Mouse (Mus musculus): Measurements from ENCODE around the gene Pls1. TPM values are rescaled to one million over a fixed set of nuclear protein-coding genes. Genes with fewer than 3 reads are reported as not detected.

Pls1 gene
- total RNA-seq, 2 experiments from 2014 or later = 12.9 to 14.4 TPM

GRCm38 (mm10) chr9:95805449-95805848, 39.7 kb downstream of the Pls1 start:
- DNase-seq (ENCODE audit: low spot score in 2 of 2) = no peak

DNA sequence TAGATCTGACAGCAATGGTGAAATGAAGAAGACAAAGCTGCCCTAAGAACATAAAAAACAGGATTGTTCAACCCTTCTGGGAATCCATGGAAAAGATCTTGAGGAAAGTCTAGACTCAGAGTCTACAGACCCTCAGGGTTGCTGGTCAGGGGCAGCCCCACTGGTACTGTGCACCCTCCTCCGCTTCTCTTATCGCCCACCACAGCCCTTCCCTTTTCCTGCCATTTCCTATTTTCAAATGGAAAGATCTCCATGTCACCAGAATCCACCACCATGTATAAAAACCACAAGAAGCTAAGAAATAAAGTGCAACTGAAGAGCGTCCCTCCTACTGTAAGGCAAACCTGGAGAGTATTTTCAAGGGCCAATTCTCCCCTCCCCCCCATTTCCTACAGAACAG, 41.3 kb downstream of the Pls1 start:
- no peak for DNase-seq (ENCODE audit: low spot score in 2 of 2)

- no peak for DNase-seq (ENCODE audit: low spot score in 2 of 2)
These were observed 43.3 kb downstream of the Pls1 start for GRCm38 (mm10) chr9:95801610-95802451.

GRCm38 (mm10) chr9:95796323-95796722, 48.8 kb downstream of the Pls1 start:
- DNase-seq (ENCODE audit: low spot score in 2 of 2) = no peak

DNA sequence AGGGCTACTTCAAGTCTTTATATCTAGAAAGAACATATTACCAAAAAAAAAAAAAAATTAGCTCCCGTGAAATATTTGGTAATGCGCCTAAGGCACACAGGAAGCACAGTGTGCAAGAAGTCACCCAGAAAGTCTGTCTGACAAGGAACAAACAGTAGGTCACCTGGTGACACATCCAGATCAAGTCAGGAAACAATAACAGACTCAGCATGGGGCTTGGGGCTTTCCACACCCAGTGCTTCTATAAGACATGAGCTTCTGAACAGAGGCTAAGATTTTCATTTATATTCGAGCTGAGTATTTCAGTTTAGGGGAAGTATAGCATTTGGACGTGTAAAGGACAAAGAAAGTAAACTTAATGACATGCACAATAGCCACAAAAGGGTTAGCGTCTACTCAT, 49.3 kb downstream of the Pls1 start:
- DNase-seq (ENCODE audit: low spot score in 2 of 2) = no peak

GRCm38 (mm10) chr9:95795077-95795784, 49.9 kb downstream of the Pls1 start:
- no peak for DNase-seq (ENCODE audit: low spot score in 2 of 2)

- DNase-seq (ENCODE audit: low spot score in 2 of 2) = no peak
These were observed 50.9 kb downstream of the Pls1 start for GRCm38 (mm10) chr9:95793986-95794744.

GRCm38 (mm10) chr9:95784888-95785511, 60.1 kb downstream of the Pls1 start:
- DNase-seq (ENCODE audit: low spot score in 2 of 2) = peak in 1 of 2 experiments; percentile 20

DNA sequence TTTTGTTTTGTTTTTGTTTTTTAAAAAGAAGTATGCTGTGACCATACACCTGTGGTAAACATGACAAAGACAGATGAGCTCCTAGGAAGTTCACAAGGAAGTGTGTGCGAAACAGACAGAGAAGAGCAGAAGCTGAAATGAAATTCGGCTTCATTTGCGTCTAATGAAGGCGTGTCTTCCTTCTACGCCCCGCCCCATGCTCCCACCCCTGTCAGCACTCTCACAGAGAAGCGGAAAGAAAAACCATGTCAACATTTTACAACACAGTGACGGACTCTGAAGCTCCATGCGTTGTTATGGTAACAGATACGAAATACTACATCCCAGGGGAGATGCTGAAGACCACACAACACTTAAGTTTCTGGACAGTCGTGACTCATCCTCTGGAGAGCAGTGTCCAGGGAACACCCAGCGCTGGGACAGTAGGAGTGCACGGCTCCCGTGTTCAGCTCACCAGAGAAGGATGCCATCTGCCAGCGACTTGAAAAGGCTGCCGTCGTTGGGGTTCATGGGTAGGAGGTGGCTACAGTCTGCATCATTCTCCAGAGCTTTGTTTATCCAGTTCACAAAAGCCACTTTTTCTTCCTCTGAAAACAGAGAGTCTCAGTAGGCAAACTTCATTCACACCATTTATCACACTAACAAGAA, 61.3 kb downstream of the Pls1 start:
- peak in 1 of 2 experiments; percentile 37 for DNase-seq (ENCODE audit: low spot score in 2 of 2)

- peak; percentile 15 to 56 for DNase-seq (ENCODE audit: low spot score in 2 of 2)
These were observed 73.4 kb downstream of the Pls1 start for GRCm38 (mm10) chr9:95771671-95772070.

DNA sequence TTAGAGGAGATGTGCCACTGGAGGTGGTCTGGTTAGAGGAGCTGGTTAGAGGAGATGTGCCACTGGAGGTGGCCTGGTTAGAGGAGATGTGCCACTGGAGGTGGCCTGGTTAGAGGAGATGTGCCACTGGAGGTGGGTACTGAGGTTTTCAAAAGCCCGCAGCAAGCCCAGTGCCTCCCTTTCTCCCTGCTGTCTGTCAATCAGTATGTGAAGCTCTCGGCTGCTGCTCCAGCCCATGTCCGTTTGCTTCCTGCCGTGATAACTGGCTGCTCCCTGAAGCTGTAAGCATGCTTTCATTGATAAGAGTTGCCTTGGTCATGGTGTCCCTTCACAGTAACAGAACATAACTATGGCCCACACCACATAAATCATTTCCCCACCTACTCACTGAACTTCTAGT, 81.9 kb downstream of the Pls1 start:
- DNase-seq (ENCODE audit: low spot score in 2 of 2) = no peak

- DNase-seq (ENCODE audit: low spot score in 2 of 2) = no peak
These were observed 82.9 kb downstream of the Pls1 start for GRCm38 (mm10) chr9:95762228-95762627.

DNA sequence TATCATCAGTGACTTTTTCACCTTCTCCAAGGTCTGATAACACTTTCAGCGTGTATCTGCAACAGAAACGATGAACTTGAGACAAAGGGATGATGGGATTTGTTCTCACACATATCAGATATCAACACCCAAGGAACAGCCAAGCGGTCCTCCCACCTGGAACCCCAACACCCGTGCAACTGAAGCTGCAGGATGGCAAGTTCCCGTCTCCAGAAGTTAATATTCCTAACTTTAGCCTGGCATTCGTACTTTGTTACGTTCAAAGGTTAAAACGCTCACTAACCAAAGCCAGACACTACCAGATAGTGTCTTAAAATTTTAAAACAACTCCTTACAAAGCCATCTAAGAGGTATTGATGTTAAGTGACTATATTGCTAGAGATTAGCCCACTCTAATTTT, 83.7 kb downstream of the Pls1 start:
- DNase-seq (ENCODE audit: low spot score in 2 of 2) = no peak

- DNase-seq (ENCODE audit: low spot score in 2 of 2) = no peak
These were observed 94.4 kb downstream of the Pls1 start for GRCm38 (mm10) chr9:95750746-95751145.

DNA sequence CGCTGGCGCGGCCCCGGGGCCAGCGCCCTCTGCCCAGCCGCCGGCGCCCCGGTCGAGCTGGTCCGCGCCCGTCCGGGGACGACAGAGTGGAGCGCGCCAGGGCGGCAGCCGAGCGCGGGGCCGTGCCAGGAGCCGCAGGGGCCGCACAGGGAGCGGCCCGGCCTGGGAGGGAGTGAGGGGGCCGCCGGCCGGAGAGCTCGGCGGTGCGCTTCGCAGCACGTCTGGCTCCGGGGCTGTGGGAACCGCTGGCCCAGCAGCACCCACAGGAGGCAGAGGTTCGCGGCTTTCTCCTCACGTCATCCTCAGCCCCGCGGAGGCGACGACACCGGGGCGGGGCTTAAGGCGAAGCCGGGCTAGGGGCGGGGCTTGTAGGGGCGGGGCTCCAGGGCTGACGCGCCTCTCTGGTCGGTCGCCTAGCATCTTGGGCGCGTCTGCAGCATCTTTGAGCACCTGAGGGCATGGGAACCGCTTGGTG, 95.0 kb downstream of the Pls1 start, which contains the start of gene Trpc1:
Trpc1 (minus strand) TSS at position 339 of the 475 bp plus-strand sequence.
- peak; percentile 80 to 87 for DNase-seq (ENCODE audit: low spot score in 2 of 2)

GRCm38 (mm10) chr9:95749461-95749928, 95.6 kb downstream of the Pls1 start:
- DNase-seq (ENCODE audit: low spot score in 2 of 2) = peak; percentile 18 to 20

DNA sequence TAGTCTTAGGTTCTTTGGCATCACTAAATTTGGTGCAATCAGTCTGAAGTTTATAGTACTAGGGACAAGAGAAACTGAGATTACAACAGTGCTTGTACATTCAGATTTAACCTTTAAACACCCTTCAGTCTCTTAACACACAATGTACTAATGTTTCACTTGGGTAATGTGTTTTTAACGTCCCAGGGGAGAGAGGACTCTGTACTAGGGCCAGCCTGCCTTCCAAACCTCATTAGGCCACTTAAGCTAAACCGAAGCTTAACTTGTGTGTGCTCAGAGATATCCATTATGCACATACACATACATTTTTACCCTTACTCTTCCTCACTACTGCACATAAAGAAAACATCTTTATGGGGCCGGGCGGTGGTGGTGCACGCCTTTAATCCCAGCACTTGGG, 97.8 kb downstream of the Pls1 start:
- DNase-seq (ENCODE audit: low spot score in 2 of 2) = no peak

DNA sequence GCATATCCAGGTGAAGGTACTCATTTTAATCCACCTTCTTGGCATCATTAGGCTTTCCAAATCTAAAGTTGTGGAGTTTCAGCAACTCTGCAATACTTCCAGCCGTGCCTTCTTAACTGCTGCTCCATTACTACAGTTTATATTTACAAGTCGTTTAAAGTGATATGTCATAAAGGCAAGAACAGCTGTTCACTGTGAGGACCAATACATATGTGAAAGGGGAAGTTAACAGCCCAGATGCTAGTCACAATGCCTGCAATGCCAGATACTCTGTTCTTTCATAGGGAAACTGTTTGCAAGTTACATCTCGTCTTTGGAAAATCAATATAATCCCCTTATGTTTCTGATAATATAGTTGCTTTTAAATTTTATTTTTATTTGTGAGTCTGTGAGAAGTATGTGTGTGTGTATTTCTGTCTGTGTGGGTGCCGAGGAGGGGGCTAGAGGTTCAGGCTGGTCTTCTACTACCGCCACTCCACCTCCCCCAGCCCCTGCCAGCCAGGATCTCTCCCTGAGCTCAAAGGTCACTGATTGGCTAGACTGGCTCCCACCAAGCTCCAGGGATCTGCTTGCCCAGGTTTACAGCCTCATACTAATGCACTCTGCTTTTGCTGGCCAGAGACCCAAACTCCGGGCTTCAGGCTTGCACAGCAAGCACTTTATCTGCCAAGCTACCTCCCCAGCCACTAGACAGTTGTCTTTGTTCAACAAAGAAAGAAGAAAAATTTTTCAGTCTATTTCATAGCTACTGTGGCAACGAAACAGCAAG, 100.1 kb downstream of the Pls1 start:
- DNase-seq (ENCODE audit: low spot score in 2 of 2) = no peak

- DNase-seq (ENCODE audit: low spot score in 2 of 2) = no peak
These were observed 108.9 kb downstream of the Pls1 start for GRCm38 (mm10) chr9:95736238-95736637.

DNA sequence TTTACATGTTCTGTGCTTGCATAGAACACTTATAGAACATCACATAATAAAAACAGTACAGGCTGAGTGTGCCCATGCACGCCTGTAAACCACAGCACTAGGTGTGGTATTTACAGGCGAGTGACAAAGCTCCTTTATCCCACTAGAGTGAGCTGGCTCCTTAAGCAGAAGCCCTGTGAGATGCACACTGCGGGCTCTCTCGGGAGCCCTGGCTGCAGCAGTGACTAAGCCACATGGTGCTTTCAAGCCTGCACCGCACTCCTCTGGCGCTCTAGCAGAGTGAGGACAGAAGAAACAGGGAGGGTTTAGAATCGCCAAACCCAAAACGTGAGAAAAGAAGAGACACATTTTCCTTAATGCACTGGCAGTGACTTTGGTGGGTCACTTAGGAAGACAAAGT, 132.5 kb downstream of the Pls1 start:
- DNase-seq (ENCODE audit: low spot score in 2 of 2) = no peak

Data from layer of hippocampus, adult 18-20 months (tissue).